Mouse (Mus musculus): ENCODE results near the gene Dmrta1. TPM values are rescaled to one million over a fixed set of nuclear protein-coding genes. Genes with fewer than 3 reads are reported as not detected.
A peak's percentile ranks its signal among the peaks of the same experiment; 100 is the strongest.

Dmrta1 gene
- 0.53 and 0.72 TPM in 2 replicates for polyA plus RNA-seq (2015; fragmentation: Nextera tagmentation; extraction: Ambion mirVana)

DNA sequence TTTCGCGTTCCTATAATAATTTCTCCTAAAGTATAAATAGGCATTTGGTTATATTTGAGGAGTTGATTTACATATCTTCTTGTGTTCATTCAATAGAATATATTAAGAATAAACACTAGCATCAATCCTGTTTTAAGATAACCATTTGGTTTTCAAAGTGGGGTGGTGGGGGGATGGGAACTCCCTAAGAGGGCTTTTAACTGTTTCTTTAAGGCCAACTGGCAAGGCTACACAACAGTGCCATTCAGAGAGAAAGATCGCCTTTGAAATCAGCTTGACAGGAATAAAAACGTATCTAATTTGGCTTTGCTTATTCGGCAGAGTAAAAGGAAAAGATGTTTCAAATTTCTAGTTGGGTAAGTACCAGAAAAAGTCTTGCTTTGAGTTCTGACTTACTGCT is at the start of gene Dmrta1:
Gene Dmrta1 (plus strand): TSS at position 242 of the 400 bp plus-strand sequence.
- 41% methylated on average over 5 of the region's 5 CpGs for WGBS
- Histone ChIP-seq H3K9ac (no peak within 1 kb of the TSS), H3K4me1 (replicated peaks) (peaks cover 18% of the 10 kb centered on the region), H3K36me3 (no peaks in the 10 kb centered on the region), H3K4me3 (no peak within 1 kb of the TSS), H3K4me2 (no peak within 1 kb of the TSS), H3K9me3 (no peaks in the 10 kb centered on the region), H3K27me3 (no peaks in the 10 kb centered on the region), H3K27ac (replicated peaks) (no peak within 1 kb of the TSS)
- ATAC-seq (ENCODE audit: low read depth), result no peak

GRCm38 (mm10) chr4:89630374-89631079 is 48.7 kb upstream of the Dmrta1 start:
- Histone ChIP-seq H3K27me3 (no peaks in the 10 kb centered on the region), H3K4me1 (replicated peaks) (no peaks in the 10 kb centered on the region), H3K36me3 (no peaks in the 10 kb centered on the region), H3K4me3 (no peak overlapping the region), H3K4me2 (no peak overlapping the region), H3K9ac (no peak overlapping the region), H3K27ac (replicated peaks) (no peak overlapping the region), H3K9me3 (0 out of 2 replicates have a peak, but pooled peaks cover 4% of the 10 kb centered on the region)
- 11% methylated on average over 3 of the region's 3 CpGs for WGBS
- ATAC-seq (ENCODE audit: low read depth), result no peak

GRCm38 (mm10) chr4:89631560-89631959 is 47.7 kb upstream of the Dmrta1 start:
- no peak for ATAC-seq (ENCODE audit: low read depth)
- Histone ChIP-seq H3K9me3 (0 out of 2 replicates have a peak, but pooled peaks cover 4% of the 10 kb centered on the region), H3K4me1 (replicated peaks) (no peaks in the 10 kb centered on the region), H3K27ac (replicated peaks) (no peak overlapping the region), H3K27me3 (no peaks in the 10 kb centered on the region), H3K4me3 (no peak overlapping the region), H3K9ac (no peak overlapping the region), H3K4me2 (no peak overlapping the region), H3K36me3 (no peaks in the 10 kb centered on the region)
- 60% methylated on average over 6 of the region's 6 CpGs for WGBS

- Histone ChIP-seq H3K9me3 (0 out of 2 replicates have a peak, but pooled peaks cover 4% of the 10 kb centered on the region), H3K27ac (replicated peaks) (no peak overlapping the region), H3K4me2 (no peak overlapping the region), H3K4me3 (no peak overlapping the region), H3K36me3 (no peaks in the 10 kb centered on the region), H3K27me3 (no peaks in the 10 kb centered on the region), H3K4me1 (replicated peaks) (no peaks in the 10 kb centered on the region; the same call in 1 of the 2 replicates), H3K9ac (no peak overlapping the region)
- 46% methylated on average over 6 of the region's 6 CpGs for WGBS
- ATAC-seq (ENCODE audit: low read depth), result no peak
Measured at GRCm38 (mm10) chr4:89638651-89639050, 40.6 kb upstream of the Dmrta1 start.

DNA sequence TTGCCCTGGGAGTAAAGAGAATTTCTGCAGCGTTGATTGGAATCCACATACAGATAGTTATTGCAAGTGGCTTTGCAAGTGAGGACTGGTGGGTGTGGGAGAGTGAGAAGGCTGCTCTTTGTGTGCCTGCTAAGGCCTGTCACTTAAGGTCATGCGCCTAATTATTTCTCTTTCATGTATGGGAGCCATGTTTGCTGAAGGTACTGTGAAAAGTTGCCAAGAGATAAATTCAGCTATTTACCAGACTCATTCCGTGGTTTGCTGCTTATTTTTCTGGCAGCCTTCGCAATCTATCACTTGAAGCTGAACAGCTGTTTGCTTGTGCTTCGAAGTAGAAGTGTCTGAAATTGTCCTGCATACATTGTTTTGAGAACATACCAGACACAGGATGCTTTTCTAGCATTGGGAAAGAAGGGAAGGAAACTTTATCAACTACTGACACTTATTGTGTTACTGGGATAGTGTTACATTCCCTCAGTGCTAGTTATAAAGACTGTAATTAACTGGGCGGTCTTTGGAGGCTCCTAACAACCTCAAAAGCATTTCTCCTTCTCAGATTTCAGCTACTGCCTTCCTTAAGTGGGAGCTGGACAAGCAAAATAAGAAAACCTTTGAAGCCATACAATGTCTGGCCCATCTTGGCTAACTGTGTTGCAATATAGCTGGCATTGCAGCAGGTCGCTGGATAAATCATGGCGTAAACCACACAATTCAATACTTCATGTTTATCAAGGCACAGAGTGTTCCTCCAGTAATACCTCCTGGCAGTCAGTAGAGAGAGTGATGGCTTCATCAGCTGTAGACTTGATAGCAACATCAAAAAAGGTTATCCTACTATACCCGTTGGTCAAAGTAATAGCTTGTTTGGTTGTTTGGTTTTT is 34.8 kb upstream of the Dmrta1 start:
- no peak for ATAC-seq (ENCODE audit: low read depth)
- Histone ChIP-seq H3K4me2 (no peak overlapping the region), H3K4me3 (no peak overlapping the region), H3K4me1 (replicated peaks) (peaks cover 4% of the 10 kb centered on the region; the same call in 1 of the 2 replicates), H3K27ac (replicated peaks) (no peak overlapping the region), H3K9me3 (no peaks in the 10 kb centered on the region), H3K27me3 (no peaks in the 10 kb centered on the region), H3K9ac (no peak overlapping the region), H3K36me3 (no peaks in the 10 kb centered on the region)
- 51% methylated on average over 9 of the region's 9 CpGs for WGBS

DNA sequence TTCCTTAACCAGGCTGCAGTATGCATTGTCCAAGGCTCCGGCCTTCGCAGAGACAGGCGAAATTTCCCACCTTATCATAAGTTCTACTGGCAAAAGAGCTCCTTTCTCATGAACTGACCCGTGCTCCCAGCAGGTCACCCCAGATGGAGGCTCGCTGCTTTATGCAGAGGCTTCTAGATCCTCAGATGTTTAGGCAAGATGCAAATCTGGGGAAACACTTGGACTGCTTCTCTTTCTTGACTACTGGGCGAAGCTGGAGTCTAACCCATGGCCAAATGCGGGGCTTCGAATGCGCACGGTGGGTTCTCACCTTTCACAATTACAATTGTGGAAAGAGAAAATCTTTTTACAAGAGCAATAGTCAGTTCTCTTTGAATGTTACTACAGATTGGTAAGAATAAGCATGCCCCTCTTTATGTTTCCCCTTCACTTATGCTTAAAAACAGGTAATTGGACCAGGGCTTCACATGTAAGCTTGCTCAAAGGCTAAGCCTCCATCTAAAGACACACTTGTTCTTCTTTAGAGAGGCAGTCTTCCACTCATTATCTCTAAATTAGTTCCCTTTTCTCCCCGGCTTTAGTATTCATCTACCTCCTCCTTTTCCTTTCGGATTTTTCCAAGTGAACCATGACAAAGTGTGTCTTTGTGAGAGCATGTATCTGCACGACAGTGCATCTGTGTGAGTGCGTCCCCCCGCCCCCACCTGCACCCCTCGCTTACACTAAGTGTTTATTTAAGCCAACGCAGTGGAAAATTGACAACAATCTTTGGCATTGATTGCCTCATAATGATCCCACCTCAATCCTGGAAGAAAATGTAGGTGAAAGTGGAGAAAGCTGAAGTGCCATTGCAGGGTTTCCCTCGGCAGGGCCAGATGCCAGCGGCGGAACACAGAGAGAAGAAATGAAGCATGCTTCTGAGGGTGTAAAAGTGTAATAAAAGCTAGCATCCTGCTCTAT is 28.6 kb upstream of the Dmrta1 start:
- Histone ChIP-seq H3K9ac (no peak overlapping the region; the same call in 1 of the 2 replicates), H3K9me3 (no peaks in the 10 kb centered on the region), H3K36me3 (no peaks in the 10 kb centered on the region), H3K4me3 (no peak overlapping the region), H3K27me3 (no peaks in the 10 kb centered on the region), H3K27ac (replicated peaks) (no peak overlapping the region; the same call in 1 of the 2 replicates), H3K4me2 (peak overlapping the region; percentile 33), H3K4me1 (replicated peaks) (peaks cover 9% of the 10 kb centered on the region)
- 53% methylated on average over 20 of the region's 20 CpGs for WGBS
- peak; percentile 47; the same call in 1 of the 2 replicates for ATAC-seq (ENCODE audit: low read depth)

- peak overlapping the region; percentile 33 for H3K4me2 ChIP-seq
- H3K9ac ChIP-seq, result no peak overlapping the region; the same call in 1 of the 2 replicates
- ATAC-seq (ENCODE audit: low read depth), result 0 out of 2 replicates have a peak, but pooled peaks have one; percentile 23
Measured at GRCm38 (mm10) chr4:89651312-89651686, 27.9 kb upstream of the Dmrta1 start.

DNA sequence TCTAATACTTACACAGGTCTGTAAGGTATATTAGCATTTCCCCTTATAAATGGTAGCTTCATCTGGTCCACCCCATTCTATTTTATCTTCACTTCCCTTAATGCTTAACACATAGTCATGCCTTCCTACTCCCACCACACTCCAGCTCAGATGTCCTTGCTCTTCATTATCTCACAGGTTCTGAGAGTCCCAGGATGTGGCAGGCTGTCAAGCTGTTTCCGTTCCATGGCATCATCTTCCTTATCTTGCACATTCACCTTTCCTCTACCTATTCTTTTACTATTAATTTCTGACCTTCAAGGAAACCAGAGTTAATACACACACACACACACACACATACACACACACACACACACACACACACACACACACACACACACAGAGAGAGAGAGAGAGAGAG is 27.5 kb upstream of the Dmrta1 start:
- no peaks in the 10 kb centered on the region for H3K9me3 ChIP-seq
- no peak overlapping the region for H3K27ac ChIP-seq (replicated peaks)
- WGBS, result 92% methylated on average over 1 of the region's 1 CpGs
- no peak for ATAC-seq (ENCODE audit: low read depth)
- H3K27me3 ChIP-seq, result no peaks in the 10 kb centered on the region
- no peak overlapping the region for H3K4me3 ChIP-seq
- no peaks in the 10 kb centered on the region for H3K36me3 ChIP-seq
- H3K4me1 ChIP-seq (replicated peaks), result peaks cover 9% of the 10 kb centered on the region
- no peak overlapping the region for H3K4me2 ChIP-seq
- no peak overlapping the region for H3K9ac ChIP-seq

More at GRCm38 (mm10) chr4:89651312-89651686, 27.9 kb upstream of the Dmrta1 start:
- H3K36me3 ChIP-seq, result no peaks in the 10 kb centered on the region
- H3K4me1 ChIP-seq (replicated peaks), result peaks cover 9% of the 10 kb centered on the region
- H3K27me3 ChIP-seq, result no peaks in the 10 kb centered on the region
- no peak overlapping the region; the same call in 1 of the 2 replicates for H3K27ac ChIP-seq (replicated peaks)
- H3K4me3 ChIP-seq, result no peak overlapping the region
- 41% methylated on average over 2 of the region's 2 CpGs for WGBS
- H3K9me3 ChIP-seq, result no peaks in the 10 kb centered on the region

- H3K9ac ChIP-seq, result no peak overlapping the region
Measured at GRCm38 (mm10) chr4:89663406-89663805, 15.8 kb upstream of the Dmrta1 start.

GRCm38 (mm10) chr4:89674711-89675110 is 4.5 kb upstream of the Dmrta1 start:
- H3K36me3 ChIP-seq, result no peaks in the 10 kb centered on the region
- H3K4me3 ChIP-seq, result no peak overlapping the region
- H3K27ac ChIP-seq (replicated peaks), result no peak overlapping the region
- no peak for ATAC-seq (ENCODE audit: low read depth)
- WGBS, result 89% methylated on average over 3 of the region's 3 CpGs
- H3K9me3 ChIP-seq, result no peaks in the 10 kb centered on the region
- H3K9ac ChIP-seq, result no peak overlapping the region
- no peak overlapping the region for H3K4me2 ChIP-seq
- H3K27me3 ChIP-seq, result no peaks in the 10 kb centered on the region
- H3K4me1 ChIP-seq (replicated peaks), result peaks cover 16% of the 10 kb centered on the region

More at GRCm38 (mm10) chr4:89663406-89663805, 15.8 kb upstream of the Dmrta1 start:
- Histone ChIP-seq H3K27ac (replicated peaks) (no peak overlapping the region), H3K36me3 (no peaks in the 10 kb centered on the region), H3K27me3 (no peaks in the 10 kb centered on the region), H3K9me3 (0 out of 2 replicates have a peak, but pooled peaks cover 3% of the 10 kb centered on the region), H3K4me3 (no peak overlapping the region), H3K4me1 (replicated peaks) (no peaks in the 10 kb centered on the region), H3K4me2 (no peak overlapping the region)
- 49% methylated on average over 2 of the region's 2 CpGs for WGBS
- ATAC-seq (ENCODE audit: low read depth), result no peak

DNA sequence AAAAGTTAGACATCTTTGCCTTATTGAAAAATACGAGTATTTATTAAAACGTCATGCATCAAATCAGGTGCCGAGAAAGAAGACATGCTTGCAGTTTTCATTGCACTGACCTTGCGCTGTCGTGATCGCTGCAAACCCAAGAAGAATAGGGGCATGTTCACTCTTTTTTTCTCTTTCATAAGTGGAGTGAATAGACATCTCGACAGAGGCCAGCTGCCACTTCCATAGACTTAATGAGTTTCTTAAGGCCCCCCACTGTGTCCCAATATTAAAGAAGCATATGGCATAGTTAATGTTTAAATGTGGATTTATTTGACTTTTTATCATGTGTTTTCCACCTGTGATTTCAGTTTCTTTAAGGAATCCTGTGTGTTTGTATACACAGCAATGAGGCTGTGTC is 1.3 kb upstream of the Dmrta1 start:
- Histone ChIP-seq H3K9ac (no peak overlapping the region), H3K4me1 (replicated peaks) (peaks cover 18% of the 10 kb centered on the region), H3K9me3 (no peaks in the 10 kb centered on the region), H3K36me3 (no peaks in the 10 kb centered on the region), H3K4me2 (0 out of 2 replicates have a peak overlapping the region, but pooled peaks have one; percentile 5), H3K4me3 (no peak overlapping the region), H3K27me3 (no peaks in the 10 kb centered on the region), H3K27ac (replicated peaks) (no peak overlapping the region)
- WGBS, result 26% methylated on average over 7 of the region's 7 CpGs
- ATAC-seq (ENCODE audit: low read depth), result no peak; the same call in 1 of the 2 replicates

All from neural tube, embryonic 13.5 days (tissue).